Mouse (Mus musculus) kidney, adult 9 months (tissue): Measurements from ENCODE around the gene Phf12.
"Not testable (repeated sequence)": the region's sequence is repeated elsewhere in the genome, so short reads cannot be mapped to it uniquely, and the experiment has no call there.

Experiments
- DNase-seq: peaks from one replicate; pipeline ENCODE4 v3.0.0; 2022

Gene Phf12

DNA sequence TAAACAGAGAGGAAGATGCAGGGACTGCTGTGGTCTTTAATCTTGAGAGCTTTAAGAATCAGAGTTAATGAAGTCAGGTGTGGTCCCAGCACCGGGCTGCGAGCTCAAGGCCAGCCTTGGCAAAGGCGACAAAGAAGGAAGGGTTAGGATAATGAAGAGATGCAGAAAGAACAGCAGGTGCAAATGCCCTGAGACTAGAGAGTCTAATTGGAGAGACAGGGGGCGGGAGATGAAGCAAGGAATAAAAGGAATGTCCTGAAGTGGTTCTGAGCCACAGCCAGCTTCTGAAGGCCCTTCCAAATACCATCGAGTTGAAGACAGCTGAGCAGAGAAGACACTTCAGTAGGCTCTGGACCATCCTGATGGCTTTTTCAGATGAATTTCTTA, 50.2 kb downstream of the Phf12 start:
- DNase-seq: no peak

DNA sequence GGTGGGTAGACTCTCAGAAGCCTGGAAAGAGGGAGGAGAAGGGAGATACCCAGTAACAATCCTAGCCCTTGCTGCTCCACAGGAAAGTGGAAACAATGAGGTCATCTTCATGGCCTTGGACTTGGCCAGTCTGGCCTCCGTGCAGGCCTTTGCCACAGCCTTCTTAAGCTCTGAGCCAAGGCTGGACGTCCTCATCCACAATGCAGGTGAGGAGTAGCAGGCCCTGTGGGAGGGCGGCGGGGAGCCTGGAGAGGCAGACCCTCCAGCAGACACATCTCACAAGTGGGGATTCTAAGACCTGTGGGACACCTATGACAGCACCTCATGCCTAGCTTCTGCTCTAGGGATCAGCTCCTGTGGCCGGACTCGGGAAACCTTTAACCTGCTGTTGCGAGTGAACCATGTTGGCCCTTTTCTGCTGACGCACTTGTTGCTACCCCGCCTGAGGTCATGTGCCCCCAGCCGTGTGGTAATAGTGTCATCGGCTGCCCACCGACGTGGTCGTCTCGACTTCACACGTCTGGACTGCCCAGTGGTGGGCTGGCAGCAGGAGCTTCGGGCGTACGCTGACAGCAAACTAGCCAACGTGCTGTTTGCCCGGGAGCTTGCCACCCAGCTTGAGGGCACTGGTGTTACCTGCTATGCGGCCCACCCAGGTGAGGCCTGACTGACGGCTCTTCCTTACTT, 51.5 kb downstream of the Phf12 start:
- DNase-seq: no peak

DNA sequence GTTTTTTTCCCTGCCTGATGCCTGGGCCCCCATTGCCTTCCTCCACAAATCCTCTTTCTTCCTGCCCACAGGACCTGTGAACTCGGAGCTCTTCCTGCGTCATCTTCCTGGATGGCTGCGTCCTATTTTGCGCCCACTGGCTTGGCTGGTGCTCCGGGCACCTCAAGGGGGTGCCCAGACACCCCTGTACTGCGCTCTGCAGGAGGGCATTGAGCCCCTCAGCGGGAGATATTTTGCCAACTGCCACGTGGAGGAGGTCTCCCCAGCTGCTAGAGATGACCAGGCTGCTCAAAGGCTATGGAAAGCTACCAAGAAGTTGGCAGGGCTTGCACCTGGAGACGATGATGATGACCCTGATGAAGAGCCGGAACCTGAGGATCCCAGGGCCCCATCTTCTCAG, 54.2 kb downstream of the Phf12 start:
- DNase-seq: no peak

DNA sequence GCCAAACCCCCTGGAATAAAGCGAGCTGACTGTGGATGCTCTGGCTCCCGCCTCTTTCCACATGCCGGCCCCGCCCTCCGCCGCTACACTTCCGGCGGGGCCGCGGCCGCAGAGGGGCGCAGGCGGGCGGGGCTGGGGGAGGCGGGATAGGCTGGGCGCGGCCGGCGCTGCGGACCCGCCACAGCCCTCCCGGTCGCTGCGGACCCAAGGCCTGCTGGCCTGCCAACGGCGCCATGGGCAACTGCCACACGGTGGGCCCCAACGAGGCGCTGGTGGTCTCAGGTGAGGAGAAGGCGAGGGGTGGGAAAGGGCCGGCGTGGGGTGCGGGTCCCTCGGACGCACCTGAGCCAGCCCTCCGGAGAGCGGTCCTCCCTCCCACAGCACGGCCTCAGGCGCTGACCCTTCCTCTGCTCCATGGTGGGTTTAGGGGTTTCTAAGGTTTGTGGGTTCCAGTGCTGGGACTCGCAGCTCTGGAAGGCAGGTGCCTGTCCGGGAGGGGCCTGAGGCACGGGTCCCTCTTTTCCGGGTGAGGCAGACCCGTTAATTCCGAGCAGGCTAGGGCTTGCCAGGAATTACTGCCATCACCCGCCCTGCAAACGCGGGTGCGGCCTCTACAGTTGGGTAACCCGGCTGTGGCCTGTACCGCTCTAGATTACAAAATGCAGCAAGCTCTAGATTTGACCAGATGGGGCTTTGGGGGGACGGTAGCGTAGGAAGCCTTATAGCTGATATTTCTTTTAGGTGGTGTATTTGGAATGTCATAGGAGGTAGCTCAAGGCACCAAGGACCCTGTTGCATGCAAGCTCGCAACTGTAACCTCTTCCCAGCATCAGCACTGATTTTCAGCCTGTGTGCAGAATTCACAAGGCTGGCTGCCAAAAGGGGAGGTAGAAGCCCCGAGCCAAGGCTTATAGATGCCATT, 55.5 kb downstream of the Phf12 start, which contains the start of gene Flot2:
Gene Flot2 (plus strand): TSS at position 101 of the 922 bp plus-strand sequence.
- peak; percentile 37 for DNase-seq

DNA sequence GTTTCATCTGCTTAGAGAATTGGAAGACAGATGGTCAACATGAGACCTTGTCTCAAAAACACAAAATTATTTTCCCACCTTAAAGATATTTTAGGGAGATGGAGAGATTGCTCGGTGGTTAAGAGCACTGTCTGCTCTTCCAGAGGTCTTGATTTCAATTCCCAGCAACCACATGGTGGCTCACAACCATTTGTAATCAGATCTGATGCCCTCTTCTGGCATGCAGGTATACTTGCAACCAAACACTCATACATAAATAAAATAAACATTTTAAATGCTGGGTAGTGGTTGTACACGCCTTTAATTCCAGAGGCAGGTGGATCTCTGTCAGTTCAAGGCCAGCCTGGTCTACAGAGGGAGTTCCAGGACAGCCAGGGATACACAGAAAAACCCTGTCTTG, 58.3 kb downstream of the Phf12 start:
- DNase-seq: no peak

DNA sequence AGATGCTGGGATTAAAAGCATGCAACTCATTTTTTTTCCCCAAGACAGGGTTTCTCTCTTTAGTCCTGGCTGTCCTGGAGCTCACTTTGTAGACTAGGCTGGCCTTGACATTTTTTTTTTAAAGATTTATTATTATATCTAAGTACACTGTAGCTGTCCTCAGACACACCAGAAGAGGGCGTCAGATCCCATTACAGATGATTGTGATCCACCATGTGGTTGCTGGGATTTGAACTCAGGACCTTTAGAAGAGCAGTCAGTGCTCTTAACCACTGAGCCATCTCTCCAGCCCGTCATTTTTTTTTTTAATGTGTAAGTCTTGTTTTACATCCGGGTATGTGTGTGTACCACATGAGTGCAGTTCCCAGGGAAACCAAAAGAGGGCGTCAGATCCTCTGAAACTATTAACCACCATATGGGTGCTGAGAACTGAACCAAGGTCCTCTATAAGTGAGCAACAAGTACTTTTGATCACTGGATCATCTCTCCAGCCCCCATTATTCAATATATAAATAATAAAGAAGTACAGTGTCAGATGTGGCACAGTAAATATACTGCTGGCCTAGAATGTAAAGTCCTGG, 59.8 kb downstream of the Phf12 start:
- DNase-seq: not testable (repeated sequence)

DNA sequence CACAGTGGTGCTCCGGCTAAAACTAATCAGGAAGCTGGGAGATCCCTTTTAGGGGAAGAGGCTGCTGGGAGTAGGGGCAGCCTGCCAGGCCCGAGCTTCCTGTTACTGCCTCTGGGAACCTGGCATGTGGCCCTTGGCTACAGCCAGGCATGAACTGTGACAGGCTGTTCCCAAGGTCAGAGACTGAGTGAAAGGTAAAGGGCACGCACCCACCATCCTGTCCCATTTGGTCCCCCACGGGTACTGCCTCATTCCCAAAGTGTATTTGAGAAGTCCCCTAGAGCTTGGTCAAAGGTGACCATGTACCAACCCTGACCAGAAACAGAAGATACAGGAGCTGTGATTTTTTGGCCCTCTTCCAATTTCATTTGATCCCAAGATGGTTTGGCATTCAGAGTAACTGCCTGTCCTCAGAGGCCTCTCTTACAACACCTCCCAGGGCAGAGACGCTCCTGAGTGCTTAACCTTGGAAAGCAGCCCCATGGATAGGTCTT, 62.3 kb downstream of the Phf12 start:
- peak; percentile 96 for DNase-seq

DNA sequence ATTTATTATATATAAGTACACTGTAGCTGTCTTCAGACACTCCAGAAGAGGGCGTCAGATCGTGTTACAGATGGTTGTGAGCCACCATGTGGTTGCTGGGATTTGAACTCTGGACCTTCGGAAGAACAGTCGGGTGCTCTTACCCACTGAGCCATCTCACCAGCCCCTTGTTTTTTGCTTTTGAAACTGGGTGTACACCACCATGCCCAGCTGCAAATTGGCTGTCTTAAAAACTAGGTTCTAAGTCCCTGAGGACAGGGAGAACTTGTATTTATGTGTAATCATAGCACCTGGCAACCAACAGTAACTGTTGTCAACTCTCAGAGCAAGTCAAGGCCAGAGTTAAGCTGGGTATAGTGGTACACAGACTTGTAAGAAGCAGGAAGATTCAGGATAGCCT, 66.1 kb downstream of the Phf12 start:
- not testable (repeated sequence) for DNase-seq

DNA sequence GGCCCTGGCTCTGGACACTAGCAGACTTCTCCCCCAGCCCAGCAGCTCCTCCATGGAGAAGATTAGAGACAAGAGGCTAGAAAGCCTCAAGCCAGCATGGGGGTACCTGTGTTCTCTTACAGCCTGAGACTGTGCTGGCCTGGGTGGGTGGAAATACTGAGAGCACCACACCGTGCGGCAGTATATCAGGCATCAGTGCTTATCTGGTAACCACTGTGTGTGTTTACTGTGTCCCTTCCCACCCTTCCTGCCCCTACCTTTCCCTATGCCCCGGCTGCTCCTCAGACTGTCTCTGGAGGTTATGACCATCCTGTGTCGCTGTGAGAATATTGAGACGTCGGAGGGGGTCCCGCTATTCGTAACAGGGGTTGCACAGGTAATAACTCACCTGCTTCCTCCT, 70.5 kb downstream of the Phf12 start:
- DNase-seq: no peak

DNA sequence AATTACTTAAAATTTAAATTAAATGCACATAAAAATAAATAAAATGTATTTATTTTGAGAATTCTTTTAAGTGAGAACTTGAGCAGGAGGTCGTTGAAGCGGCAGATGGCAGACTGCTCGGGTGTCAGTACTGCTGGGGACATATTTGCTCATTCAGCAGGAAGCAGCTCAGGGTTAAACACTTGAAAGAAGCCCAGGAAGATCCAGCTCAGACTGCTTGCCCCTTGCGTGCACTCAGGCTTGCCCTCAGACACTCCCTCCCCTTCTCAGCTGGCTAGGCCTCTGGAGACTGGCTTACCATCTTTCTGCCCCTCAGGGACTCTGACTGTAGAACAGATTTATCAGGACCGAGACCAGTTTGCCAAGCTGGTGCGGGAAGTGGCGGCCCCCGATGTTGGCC, 74.4 kb downstream of the Phf12 start:
- DNase-seq: no peak

DNA sequence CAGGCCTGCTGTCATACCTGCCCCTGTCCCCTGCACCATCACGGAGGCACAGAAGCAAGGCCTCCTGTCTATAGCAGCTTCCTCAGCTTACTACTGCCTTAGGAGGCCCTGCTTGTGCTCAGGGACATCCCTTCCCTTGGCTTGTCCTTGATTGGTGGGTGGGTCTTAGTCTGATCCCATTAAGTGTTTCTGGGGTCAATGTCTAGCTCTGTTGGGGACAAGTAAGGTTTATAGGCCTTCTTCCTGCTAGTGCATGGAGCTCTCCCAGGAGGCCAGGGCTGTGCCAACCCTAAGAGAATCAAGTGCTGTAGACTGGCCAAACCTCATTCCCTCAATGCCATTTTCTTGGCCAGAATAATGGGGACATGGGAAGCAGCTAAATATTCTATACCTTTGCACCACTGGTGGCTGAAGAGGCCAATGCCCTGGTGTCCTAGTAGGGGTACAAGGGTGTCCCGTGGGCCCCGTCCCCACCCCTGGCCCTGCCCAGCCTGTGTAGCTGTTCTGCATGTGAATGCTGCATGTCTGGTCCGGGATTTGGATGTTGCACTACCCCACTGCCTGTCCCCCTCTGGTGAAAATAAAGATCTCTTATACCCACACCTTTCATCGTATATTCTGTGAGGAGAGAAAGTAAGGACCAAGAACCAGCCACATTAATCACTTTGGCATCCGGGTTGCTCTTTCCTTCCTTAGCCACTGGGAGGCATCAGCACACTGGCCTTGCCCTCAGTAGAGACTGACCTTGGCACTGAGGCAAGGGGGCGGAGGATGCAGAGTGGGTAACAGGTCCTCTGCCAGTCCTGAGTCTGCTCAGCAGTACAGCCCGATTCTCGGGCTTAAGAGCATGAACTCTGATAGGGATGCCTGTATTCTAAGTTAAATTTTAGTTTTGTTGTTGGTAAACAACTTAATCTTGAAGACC, 77.5 kb downstream of the Phf12 start:
- DNase-seq: peak; percentile 88

DNA sequence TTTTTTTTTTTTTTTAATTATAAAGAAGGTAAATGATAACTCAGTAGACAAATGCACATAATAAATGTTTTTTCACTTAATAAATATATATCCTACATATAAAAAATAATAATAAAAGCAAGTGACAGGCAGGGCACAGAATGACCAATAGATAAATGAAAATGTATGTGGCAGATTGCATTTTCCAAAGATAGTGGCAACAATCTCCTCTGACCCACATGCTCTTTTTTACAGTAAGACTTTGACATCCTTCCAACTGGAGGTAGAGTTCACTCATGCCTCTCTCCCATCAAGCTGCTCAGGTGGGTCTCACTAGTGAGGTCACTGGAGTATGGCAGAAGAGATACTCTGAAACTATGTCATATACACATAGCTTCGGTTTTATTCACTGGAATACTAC, 80.0 kb downstream of the Phf12 start:
- DNase-seq: no peak

DNA sequence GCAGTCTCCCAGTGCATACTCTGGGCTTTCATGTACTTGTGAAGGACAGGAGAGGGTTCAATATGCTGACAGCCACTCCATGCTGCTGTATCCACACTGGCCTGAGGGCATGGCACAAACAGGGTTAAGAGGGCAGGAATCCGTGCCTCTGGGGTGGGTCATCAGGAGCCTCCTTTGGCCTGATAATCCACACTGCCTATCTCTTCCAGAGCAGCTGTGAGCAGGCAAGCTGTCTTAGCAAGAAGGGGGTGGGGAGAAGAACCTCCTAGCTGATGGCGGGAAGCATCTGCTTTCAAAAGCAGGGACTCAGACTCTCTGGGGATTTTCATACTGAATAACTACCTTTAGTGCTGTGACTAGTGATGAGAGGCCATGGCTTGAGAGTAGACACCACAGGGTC, 83.4 kb downstream of the Phf12 start:
- DNase-seq: no peak

DNA sequence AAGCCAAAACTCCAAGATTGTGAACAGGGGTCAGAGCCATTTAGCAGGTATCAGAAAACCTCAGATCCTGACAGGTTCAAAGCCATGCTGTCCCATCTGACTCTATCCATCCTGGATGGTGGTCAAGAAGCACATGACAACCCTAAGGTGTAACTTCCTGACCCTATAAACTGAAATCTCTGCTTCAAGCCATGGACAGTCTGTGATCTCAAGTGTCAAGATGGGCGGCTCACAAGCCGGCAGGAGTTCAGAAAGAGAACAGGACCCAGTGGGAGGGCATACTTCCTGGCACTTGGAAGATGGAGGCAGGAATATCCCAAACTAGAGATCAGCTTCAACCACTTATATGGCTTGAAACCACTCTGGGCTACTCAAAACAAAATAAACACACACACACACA, 84.1 kb downstream of the Phf12 start:
- no peak for DNase-seq

DNA sequence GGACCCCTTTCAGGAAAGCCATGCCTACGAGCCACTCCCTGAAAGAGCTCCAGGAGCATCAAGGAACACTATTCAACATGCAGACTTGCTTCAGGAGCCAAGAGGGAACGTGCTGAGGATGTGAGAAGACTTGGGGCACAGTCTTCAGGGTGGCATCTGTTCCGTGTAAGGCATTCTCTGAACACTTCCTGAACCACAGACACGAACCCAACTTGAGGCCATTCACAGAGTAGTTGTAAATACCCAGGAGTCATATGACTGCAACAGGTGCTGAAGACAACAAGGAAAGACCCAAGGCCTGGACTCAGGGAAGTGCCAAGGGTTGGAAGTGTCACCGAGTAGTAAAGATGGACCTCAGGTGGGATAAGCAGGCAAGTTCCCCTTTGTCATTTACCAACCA, 85.0 kb downstream of the Phf12 start:
- no peak for DNase-seq

DNA sequence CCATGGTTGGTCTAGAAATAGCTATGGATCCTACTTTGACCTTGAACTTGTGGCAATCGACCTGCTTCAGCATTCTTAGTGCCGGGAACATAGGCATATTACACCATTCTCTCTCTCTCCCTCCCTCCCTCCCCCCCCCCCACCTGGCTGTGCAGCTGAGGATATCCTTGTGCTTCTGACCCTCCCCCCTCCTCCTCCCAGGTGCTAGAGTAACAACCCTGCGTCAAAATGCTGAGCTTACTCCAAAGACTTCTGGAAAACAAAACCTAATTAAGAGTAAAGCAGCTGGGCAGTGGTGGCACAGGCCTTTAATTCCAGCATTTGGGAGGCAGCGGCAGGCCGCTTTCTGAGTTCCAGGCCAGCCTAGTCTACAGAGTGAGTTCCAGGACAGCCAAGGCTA, 86.6 kb downstream of the Phf12 start:
- no peak for DNase-seq

DNA sequence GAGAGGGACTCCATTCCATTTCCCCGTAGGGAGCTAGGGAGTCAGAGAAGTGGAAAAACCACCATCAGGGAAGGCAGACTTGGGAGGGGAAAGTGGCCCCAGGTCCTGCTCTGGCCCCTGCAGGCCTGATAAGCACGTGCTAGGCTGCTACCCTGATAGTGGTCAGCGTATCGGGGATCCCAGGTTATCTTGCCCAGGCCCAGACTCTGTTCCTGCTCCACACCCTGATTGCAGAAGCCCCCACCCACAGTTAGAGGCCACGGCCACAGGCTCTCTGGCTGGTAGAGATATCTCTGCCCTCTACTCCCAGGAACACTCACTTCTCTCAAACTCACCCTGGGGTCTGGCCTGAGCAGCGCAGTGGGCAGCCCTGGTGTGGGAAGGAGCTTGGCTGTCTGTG, 87.1 kb downstream of the Phf12 start:
- no peak for DNase-seq

DNA sequence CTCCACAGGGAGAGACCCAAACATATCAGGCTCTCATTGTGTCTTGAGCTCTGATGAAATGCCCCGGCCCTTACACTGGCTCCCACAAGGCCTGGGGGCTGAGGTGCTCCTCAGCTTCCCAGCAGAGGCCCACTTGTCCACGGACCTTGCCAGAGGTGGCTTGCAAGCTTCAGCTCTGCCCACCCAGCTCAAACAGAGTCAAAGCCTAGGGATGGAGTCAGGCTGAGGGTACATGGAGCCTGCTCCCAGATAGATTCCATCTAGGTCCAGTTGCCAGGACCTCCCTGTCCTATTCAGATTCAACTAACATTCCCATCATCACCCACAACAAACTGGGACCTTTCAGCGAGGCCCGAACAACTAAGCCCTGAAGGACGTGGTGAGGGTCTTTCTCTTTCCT, 89.4 kb downstream of the Phf12 start:
- no peak for DNase-seq

DNA sequence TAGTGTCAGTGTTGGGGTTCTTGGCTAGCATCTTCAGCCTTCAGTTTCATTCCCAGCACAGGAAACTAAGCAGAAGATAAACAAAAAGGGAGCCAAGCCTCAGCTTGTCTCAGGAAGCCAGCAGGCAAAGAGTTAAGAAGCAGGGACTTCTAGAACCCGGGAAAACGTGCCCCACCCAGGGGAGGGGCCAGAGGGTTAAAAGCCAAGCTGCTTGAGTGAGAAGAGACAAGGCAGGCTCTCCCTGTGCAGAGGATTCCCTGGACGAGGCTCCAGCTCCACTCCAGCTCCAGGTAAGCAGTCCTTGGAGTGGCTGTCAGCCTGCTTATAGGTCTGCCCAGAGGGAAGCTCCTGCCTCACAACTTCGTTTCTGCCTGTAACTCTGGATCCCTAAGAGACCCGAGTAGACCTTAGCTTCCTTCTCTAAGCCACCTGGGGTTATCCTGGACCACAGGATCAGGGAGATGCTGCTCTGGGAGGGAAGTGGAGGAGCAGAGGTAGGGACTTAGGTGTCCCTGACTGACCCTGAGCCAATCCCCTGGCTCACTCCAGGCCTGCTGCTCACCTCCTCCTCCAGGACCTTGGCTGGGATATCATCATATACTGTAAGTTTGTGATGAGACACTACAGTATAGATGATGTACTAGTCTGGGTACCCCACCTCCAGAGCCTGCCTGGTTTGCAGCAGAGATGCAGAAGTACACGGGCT, 90.0 kb downstream of the Phf12 start:
- DNase-seq: no peak

DNA sequence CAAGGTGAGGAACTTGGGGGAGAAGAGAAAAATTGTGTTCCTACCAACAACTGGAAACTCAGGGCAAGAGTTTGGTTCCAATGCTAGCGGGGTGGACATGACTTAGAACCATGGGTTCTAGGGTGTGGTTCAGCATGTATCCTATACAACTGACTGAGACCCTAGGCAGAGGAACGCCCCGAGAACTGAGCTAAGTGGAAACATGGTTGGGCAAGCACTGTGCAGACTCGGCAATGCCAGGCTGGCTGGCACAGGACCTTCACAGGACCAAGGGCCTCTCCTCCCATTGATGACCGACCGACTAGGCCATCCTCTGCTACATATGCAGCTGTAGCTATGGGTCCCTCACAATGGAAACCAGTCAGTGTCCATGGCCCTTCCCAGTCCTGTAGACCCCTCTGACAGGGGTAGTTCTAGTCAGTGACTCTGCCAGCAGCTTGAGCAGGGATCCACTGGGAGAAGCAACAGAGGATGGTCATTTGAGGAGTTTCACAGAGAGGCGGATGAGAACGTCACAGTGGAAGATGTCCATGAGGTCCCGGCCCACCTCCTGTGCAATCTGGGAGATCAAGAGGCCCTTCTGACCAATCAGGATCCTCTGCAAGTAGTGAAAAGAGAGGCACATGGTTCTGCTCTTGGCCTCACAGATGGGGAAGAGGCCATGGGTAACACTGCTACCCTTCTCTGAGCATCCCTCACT, 91.2 kb downstream of the Phf12 start:
- DNase-seq: no peak

DNA sequence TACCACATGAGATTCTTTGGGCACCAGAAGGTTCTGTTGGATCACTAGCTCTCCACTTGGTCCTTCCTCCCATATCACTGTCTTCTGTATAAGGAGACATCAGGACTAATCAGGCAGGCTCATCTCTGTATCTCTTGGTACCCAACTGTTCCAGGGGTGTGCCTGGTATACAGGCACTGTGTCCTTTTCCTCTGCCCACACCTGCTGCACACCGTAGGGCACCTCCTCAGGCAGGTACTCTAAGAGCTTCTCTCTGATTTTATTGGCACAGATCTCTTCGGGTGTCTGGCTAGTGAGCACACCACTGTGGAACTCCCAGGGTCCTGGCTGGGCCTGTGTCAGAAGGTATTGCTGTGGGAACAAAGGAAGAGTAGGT, 91.7 kb downstream of the Phf12 start:
- no peak for DNase-seq
